ENCODE assay signal across 7 mouse cellular contexts in genomic region chr1:131084289-131084688, GRCm38 (mm10). TPM values are rescaled to one million over a fixed set of nuclear protein-coding genes. Genes with fewer than 3 reads are reported as not detected.
A peak's percentile ranks its signal among the peaks of the same experiment; 100 is the strongest.
DNase-seq lines count a peak whose midpoint lies in the region; ATAC-seq and TF ChIP-seq lines count a peak whose summit lies in the region.

No protein-coding gene starts in this region.

- H3K4me1 ChIP-seq in liver, embryonic 14.5 days (replicated peaks; ENCODE audit: control insufficient read depth in 2 of 2, insufficient read depth in 2 of 2, low read length in 1 of 2), result peaks cover 15 to 65% of the 10 kb centered on the region in 2 experiments

- no peak for TF ChIP-seq CTCF in liver, embryonic 14.5 days (IDR thresholded peaks at IDR 0.05; ENCODE audit: low read depth)

- H3K4me3 ChIP-seq in liver, embryonic 14.5 days (ENCODE audit: insufficient read depth in 1 of 2, low read depth in 2 of 2, low read length in 2 of 2), result no peak overlapping the region

- no peak overlapping the region for H3K9ac ChIP-seq in liver, embryonic 14.5 days (replicated peaks)

- H3K27ac ChIP-seq in liver, embryonic 14.5 days, result peak overlapping the region; percentile 4

- peak; percentile 93 for DNase-seq in 416B (ENCODE audit: low read depth)
- DNase-seq in adrenal gland, postnatal 25 days, result peak; percentile 49
- no peak for DNase-seq in liver, embryonic 14.5 days (ENCODE audit: low read depth in 3 of 3, low spot score in 3 of 3)
- DNase-seq in urinary bladder, adult 2 months (ENCODE audit: low spot score), result no peak
- no peak for DNase-seq in left cerebral cortex, adult 9 months (ENCODE audit: low spot score in 2 of 2)

- no peaks in the 10 kb centered on the region for H3K9me3 ChIP-seq in liver, embryonic 14.5 days (ENCODE audit: control insufficient read depth, low read length)

- WGBS in liver, embryonic 14.5 days (ENCODE audit: insufficient replicate concordance), result 8% methylated on average over 8 of the region's 8 CpGs

- ATAC-seq in hematopoietic stem cell, adult 5-6 weeks (replicated peaks in 1 of 2; ENCODE audit: insufficient read depth in 1 of 2, low FRiP score in 2 of 2, low TSS enrichment in 1 of 2, low read depth in 1 of 2, poor library complexity in 2 of 2, severe bottlenecking in 2 of 2), result peak; percentile 41 to 46; a peak in 2 of 4 replicates
- ATAC-seq in liver, embryonic 14.5 days (ENCODE audit: insufficient read depth), result peak; percentile 40; the same call in 1 of the 2 replicates
- no peak for ATAC-seq in frontal cortex, adult (ENCODE audit: low TSS enrichment)

- H3K27me3 ChIP-seq in liver, embryonic 14.5 days (ENCODE audit: control insufficient read depth, insufficient read depth, low read length), result no peaks in the 10 kb centered on the region

- no peaks in the 10 kb centered on the region for H3K36me3 ChIP-seq in liver, embryonic 14.5 days (replicated peaks; ENCODE audit: control insufficient read depth, insufficient read depth, low read depth)

- peak overlapping the region; percentile 33 for H3K4me2 ChIP-seq in liver, embryonic 14.5 days (ENCODE audit: low read depth)

- TF ChIP-seq EP300 in liver, embryonic 14.5 days (IDR thresholded peaks at IDR 0.05; ENCODE audit: low read depth), result 0 out of 2 replicates have a peak, but pooled peaks have one; percentile 41

RNA-seq across cellular contexts. Expression of gene Mapkapk2, which starts 13.3 kb away (rescaled TPM):
- total RNA-seq in adrenal gland, postnatal 25 days (2021), result 134 and 159 TPM in 2 replicates
- 85.3 and 93.7 TPM in 2 replicates for total RNA-seq in hematopoietic stem cell, adult 5-6 weeks (2017)
- polyA plus RNA-seq in liver, embryonic 14.5 days (2012; rRNA removed), result 10.3 and 12.9 TPM in 2 replicates
- 12.8 and 13.6 TPM in 2 replicates for polyA plus RNA-seq in liver, embryonic 14.5 days (2014; fragmentation: Nextera tagmentation; extraction: Ambion mirVana)
- polyA plus RNA-seq in urinary bladder, adult 2 months (2012; rRNA removed), result 77.4 and 86.8 TPM in 2 replicates

RNA-seq across cellular contexts. Expression of gene Dyrk3, which starts 53.9 kb away (rescaled TPM):
- 4.9 and 5.4 TPM in 2 replicates for total RNA-seq in adrenal gland, postnatal 25 days (2021)
- 11.2 and 14.5 TPM in 2 replicates for total RNA-seq in hematopoietic stem cell, adult 5-6 weeks (2017)
- 8.5 and 10.6 TPM in 2 replicates for polyA plus RNA-seq in liver, embryonic 14.5 days (2012; rRNA removed)
- 14.3 and 14.9 TPM in 2 replicates for polyA plus RNA-seq in liver, embryonic 14.5 days (2014; fragmentation: Nextera tagmentation; extraction: Ambion mirVana)
- polyA plus RNA-seq in urinary bladder, adult 2 months (2012; rRNA removed), result 0.47 and 0.52 TPM in 2 replicates

Comparison
In these comparisons a context has a peak if more than half of its experiments do, and no peak if none do; other contexts are left out.
1. DNase-seq: peak in 416B (single experiment) and adrenal gland, postnatal 25 days (single experiment); none in liver, embryonic 14.5 days (0 of 3), urinary bladder, adult 2 months (single experiment) and left cerebral cortex, adult 9 months (0 of 2).